Mouse (Mus musculus) kidney, adult 9 months (tissue): ENCODE measurements around the gene Raet1e.
"Not testable (repeated sequence)": the region's sequence is repeated elsewhere in the genome, so short reads cannot be mapped to it uniquely, and the experiment has no call there.

ENCODE experiments used
- DNase-seq: peaks from one replicate; pipeline ENCODE4 v3.0.0; 2022

The Raet1e gene

DNA sequence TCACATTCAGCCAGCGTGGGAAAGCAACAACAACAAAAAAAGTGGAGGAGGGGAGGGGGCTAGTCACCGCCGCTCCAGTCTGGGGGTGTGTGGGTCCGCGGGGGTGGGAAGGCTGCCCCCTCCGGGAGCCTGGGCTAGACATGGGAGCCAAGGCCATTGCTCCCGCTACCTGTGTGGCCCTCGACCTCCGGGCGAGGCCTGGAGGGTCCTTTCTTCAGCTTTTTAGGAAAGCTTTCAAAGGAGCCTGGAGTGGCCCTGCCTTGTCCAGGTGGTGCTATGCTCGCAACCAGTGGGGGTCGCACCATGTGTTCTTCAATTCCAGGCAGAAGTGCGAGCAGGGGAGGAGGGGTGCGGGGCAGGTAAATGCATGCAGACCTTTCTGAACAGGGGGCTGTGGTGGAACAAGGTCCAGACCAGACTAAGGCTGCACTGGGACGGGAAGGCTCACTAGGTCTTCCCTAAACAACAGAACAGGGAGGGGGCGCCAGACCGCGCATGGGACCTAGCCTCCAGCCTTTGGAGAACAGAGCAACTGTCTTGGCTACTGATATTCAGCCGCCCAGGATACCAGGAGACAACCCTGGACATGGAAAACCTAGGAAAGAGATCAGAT lies 116.2 kb downstream of the Raet1e start:
- no peak for DNase-seq

DNA sequence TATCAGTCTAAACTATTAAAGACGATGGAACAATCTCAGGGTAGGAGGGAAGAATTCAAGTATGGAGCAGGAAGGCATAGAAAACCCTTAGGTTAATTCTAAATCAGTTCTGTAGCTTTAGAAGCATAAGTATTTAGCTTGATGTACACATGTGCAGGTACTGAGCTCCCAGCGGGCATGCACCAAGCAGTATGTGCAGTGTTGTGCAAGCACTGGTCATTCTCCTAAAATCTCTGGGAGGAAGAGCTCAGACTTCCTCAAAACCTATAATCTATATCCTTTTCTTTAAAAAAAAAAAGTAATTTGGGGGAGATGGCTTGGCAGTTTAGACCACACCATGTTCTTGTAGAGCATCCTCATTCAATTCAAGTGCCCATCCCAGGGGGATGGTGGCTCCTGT lies 120.1 kb downstream of the Raet1e start:
- not testable (repeated sequence) for DNase-seq

DNA sequence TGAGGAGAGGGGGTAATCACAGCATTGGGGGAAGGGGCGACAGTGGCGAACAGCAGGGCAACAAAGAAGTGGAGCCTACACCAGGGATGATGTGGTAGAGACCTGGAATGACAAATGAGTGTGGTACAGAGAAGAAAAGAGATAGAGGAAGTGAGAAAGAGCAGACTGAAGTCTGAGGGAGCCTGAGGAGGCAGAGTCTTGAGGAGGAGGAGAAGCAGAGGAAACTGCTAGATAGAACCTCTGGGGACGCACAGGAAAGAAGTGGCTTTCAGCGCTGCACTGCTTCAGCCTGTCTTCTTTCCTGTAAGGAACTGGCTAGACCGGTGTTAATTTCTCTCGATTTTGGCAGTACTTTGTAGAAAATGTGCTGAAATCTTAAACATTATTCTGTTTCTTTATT lies 124.4 kb downstream of the Raet1e start:
- no peak for DNase-seq

DNA sequence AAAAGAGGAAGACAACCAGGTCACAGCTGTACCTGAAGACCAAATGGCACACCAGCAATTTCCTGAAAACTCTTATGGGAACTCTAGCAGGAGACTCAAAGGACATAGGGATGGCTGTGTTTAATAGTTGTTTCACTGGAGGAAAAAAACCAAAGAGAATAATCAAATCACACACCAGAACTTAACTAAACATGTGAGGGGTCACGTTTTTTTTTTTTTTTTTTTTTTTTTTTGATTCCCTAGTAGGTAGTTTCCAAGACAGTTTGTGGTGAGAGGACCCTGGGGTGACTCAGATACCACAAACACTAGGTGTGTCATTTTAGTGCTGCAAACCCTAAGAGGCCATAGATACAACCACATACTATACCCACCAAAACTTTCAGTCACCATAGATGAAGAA lies 137.3 kb downstream of the Raet1e start:
- DNase-seq: no peak

DNA sequence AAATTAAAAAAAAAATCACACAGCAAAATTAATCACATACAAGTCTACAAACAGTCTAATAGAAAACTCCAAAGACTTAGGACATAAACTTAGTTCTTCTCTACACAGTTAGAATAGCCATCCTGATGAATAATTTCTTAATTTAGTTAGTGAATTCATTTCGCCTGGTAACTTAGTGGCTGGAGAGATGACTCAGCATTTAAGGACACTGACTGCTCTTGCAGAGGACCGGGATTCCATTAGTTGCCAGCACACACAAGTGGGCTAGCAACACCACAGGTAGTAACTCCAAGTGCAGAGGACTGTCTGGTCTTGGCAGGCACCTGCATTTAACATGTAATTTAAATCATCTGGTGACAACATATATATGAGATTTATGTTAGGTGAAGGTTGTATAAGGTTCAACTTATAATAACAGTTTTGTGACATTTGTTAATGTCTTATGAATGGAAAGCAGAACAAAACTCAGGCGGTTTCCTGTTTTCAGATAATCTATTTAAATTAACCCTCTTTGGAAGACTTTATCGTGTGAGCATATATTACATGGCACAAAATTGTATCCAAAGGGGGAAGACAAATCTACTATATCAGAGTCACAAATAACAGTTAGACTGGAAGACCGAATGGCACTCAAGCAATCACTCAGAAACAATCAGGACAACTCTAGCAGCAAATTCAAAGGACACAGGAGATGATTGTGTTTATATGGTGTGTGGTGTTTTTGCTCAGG lies 138.8 kb downstream of the Raet1e start:
- DNase-seq: no peak

DNA sequence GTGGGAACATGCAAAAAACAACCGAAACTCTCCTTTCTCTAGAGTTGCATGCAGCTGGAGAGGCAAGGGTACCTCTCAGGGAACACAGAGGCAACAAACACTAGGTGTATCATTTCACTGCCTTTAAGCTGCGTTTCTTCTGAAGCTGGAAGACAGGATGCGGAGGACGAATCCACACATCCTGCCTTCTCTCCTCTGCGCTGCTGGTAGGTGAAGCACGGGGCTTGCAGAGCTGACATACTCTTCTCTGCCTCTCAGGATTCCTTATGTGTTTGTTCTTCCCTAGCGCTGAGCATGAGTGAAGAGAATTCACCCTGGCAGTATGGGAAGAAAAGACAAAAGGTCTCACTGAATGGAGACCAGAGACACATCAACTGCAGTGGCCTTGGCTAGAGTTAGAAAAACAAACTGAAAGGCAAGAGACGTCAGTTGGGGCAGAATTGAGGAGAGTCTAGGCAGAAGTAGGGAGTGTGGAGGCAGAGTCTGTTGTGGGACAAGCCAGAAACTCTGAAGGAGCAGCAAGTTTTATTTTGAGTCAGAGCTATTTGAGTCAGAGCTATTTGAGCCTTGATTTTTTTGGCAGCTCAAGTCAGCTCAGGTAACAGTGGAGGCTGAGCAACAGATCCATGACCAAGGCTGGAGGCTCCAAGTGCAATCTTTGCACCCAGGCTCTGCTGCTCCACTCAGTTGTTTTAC lies 139.5 kb downstream of the Raet1e start:
- no peak for DNase-seq

DNA sequence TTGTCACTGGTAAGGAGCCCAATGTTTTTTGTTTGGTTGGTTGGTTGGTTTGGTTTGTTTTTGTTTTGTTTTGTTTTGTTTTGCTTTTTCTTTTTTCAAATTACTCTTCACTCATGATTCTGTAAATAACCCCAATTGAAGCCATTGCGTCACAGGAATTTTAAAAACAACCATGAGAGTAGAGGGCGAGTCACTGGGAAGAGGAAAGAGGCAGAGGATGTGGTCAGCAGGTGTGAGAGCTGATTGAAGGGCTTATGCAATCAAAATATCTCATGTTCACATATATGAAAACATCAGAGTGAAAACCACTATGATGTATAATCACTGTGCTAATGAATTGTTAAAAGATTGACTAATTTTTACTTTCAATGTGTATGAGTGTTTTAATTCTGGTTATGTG lies 141.0 kb downstream of the Raet1e start:
- no peak for DNase-seq

DNA sequence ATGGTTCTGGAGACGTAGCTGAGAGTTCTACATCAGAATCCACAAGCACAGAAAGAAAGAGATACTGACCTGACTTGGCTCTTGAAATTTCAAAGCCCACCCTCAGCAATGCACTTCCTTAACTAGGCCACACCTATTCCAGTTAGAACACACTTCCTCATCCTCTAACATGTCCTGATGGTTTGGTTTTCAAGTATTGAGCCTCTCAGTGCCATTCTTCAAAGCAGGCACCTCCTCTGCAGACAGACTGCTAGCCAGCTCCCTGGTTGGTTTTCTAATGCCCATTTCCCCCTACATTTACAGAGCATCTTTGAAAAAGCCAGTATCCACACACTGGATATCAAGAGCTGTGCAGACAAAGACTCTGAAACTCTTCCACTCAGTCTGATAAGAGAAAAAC lies 143.3 kb downstream of the Raet1e start:
- no peak for DNase-seq

DNA sequence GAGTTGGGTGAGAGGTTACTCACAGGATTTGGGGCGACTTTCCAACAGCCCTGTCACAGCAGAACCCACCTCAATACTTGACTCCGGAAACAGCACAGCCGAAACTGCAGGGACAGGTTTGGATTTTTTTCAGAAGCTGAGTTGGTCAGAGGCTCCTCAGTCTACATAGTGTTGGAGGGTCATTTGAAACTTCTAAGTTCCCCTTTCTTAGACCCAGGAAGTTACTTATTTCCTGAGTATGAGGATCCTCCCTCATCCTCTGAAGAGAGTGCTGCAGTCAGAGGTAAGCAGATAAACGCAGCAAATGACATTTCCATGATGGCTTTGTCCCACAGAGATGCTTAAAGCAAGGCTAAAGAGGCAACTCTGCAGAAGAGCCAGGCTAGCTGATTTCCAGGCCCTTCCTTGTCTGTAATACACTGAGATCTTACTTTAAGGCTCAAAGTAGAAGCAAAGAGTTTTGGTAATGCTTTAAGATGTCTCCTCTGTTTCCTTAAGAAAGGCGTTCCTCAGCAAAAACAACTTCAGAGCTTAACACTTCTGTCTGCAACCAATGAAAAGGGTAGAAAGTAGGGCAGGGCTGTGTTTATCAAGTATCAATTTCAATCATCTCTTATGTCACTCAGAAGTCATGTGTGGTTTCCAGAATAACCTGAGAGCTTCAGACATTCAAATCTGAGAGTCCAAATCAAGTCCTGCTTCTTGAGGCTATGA lies 144.1 kb downstream of the Raet1e start:
- no peak for DNase-seq

DNA sequence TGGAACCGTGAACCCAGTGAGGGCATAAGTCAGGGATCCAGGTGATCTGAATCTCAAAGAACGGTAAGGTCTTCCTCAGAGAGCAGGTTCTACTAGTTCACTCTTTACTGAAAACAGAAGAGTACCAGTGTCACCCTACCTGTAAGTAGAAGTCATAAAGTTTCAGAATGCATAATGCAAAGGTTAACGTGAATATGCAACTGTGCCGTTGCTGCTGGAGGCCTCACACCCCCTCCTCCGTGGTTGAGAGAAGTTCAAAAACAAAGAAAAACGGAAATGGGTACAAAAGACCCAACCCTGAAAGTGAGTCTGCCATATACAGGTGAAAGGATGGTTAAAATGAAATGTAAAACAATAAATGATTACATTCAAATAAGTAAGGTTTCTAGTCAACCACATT lies 145.4 kb downstream of the Raet1e start:
- DNase-seq: no peak

DNA sequence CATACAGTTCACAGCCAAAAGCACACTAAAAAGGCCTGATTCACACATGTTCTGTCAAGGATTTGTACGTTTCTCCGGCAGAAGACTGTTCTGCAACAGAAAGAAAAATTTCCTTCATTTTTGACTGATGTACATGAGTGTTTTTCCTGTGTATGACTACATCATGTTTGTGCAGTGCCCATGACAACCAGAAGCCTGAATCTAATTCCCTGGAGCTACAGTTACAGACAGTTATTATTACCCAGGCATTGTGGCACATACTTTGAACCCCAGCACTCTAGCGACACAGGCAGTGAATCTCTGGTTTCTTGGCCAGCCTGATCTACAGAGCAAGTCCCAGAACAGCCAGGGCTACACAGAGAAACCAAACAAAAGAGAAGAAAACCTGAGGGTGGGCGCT lies 147.4 kb downstream of the Raet1e start:
- DNase-seq: no peak

DNA sequence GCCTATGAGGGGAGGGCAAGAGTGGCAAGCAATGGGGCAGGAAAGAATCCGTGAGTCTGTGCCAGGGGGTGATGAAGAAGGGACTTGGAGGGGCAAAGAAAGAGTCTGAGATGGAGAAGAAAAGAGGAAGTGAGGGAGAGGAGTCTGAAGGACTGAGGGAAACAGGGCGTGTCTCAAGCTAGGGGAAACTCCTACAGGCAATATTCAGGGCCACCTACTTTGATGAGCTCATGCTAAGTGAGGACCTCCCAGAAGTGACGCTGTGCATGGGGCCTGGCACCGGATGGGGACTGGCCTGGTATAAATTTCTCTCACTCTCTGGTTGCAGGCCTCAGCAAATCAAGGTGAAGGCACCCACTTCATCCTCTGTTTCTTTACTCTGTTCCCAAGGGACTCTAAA lies 148.1 kb downstream of the Raet1e start:
- no peak for DNase-seq

DNA sequence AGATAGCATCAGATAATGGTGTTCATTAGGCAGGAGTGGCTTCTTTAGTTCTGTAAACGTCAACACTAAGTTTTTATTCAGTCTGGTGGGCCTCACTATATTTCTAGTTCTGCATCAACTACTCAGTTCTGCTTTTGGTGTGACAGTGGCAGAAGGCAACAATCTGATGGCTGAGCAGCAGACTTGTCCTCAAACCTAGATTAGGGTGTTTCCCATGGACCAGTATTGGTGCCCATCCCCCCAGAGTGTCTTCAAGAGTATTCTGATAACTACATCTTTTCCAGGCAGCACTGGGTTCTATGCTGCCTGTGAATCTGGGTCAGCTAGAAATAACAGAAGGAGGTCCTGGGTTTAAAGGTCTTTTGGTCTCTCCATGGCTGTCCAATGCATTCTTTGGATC lies 149.9 kb downstream of the Raet1e start:
- DNase-seq: no peak

DNA sequence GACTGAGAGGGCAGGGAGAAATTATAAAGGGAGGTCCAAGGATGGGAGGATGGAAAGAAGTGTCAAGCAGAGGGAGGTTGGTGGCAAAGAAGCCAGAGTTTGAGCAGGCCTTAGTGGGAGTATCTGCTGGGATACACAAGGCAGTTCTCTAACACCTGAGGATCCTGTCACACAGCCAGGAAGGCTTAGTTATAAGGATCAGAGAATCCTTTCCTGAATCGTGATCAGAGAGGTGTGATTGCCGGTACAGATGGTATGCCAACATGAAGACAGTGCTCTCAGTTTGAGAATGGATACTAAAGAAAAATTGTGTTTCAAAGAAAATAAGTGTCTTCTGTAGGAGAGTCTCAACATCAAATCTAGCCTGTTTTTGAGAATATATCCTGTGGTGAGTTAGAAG lies 164.5 kb downstream of the Raet1e start:
- DNase-seq: no peak

DNA sequence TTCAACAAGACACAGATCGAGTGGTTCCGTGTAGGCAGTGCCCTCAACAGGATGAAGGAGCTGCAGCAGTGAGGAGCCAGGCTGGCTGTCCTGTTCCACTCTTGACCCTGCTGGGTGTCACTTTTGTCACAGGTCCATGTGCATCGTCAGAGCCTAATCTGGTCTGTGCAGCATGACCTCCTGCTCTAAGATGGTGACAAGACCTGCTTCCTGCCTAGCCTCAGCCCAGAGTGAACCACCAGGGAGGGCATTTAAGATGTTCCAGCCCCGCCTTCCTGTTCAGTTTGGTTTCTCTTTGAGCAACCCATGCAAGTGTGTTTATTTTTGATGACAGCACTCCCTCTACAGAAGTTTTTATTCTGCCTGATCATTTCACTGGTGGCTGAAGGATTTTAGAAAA lies 187.4 kb downstream of the Raet1e start:
- not testable (repeated sequence) for DNase-seq

DNA sequence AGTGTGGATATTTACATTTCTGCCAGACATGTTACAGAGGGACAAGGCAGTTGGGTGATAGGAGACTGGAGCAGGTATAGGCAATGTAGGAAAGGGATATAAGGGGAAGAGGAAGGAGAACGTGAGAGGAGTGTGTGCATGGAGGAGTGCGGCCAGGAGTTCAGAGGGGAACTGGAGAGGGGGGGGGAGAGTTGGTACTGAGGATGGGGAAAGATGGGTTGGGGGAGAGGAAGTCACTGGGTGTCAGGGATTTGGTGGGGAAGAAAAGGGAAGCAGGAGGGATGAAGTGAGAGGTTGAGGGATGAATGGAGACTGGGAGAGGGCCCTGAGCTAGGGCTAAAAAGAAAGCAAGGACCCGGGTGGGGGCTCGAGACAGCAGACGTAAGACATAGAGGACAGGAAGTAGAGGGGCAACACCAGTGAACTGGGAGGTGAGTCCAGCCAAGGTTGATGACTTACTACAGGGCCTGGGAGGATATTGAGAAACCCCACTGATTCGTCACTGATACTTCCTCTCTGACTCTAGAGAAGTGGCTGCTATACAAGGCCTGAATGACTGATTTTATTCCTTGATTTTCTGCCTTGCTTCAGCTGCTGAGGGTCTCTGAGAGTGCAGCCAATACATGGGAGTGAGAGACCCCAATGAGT lies 195.3 kb downstream of the Raet1e start:
- DNase-seq: not testable (repeated sequence)

DNA sequence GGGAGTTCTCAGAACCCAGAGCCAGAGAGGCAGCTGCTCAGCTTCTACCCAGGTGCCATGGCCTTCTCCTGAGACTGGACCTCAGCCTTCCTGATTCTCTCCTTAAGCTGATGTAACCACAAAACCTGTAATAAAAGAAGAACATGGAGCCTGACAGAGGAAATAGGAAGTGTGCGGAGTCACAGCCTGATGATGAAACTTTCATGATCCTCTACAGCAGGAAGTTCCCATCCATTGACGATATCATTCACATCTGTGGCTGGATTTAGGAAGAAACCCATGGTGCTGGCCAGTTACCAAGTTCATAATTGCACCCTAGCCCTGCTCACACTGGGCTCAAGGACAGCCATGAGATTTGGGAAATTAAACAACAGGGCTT lies 195.8 kb downstream of the Raet1e start:
- DNase-seq: not testable (repeated sequence)

DNA sequence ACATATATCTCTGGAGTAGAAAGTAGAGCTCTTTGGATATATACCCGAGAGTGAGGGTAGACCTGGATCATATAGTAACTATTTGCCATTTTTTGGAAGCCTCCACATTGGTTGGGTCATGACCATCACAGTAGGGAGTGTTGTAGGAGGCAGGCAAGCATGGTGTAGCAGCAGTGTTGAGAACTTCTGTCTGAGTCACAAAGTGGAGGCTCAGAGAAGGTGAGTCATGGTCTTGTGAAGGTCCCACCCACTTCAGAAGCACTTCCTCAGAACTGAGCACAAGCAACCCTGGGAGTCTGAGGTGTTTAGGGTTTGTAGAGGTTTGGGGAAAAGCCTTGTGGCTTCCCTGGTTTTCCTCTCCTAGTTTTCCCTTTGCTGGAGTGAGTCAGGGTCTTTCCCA lies 199.0 kb downstream of the Raet1e start:
- DNase-seq: not testable (repeated sequence)

DNA sequence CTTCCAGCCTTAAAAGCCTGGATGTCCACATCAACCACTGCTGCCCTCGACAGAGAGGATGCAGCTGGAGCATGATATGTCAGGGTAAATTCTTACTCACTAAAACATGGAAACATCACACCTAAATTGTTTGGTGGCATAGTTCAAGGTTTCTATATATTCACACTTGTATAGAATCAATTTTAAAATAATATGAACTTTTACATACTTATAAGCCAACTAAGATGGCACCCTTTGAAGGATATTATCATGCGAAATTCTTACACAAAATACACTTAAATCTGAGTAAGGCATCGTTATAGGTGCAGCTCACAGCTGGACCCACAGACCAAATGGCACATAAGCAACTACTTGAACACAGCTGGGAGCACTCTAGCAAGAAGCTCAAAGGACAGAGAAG lies 201.9 kb downstream of the Raet1e start, which contains the start of gene Raet1d:
Gene Raet1d (plus strand): TSS at position 301 of the 400 bp plus-strand sequence.
- not testable (repeated sequence) for DNase-seq

DNA sequence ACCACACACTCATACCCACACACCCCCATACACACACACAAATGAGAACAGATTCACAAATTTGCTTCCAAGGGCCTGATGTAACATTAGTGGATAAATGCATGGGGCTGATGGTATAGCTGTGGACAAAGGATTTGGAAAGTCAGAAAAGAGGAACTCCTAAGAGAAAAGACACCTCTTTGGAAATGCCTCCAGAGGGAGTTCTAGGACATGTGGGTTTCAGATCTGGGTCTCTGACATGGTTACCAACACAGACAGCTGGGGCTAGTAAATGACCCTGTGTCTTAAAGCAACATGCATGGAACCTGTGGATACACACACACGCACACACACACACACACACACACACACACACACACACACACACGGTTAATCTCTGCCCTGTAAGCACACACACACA lies 202.6 kb downstream of the Raet1e start:
- not testable (repeated sequence) for DNase-seq

DNA sequence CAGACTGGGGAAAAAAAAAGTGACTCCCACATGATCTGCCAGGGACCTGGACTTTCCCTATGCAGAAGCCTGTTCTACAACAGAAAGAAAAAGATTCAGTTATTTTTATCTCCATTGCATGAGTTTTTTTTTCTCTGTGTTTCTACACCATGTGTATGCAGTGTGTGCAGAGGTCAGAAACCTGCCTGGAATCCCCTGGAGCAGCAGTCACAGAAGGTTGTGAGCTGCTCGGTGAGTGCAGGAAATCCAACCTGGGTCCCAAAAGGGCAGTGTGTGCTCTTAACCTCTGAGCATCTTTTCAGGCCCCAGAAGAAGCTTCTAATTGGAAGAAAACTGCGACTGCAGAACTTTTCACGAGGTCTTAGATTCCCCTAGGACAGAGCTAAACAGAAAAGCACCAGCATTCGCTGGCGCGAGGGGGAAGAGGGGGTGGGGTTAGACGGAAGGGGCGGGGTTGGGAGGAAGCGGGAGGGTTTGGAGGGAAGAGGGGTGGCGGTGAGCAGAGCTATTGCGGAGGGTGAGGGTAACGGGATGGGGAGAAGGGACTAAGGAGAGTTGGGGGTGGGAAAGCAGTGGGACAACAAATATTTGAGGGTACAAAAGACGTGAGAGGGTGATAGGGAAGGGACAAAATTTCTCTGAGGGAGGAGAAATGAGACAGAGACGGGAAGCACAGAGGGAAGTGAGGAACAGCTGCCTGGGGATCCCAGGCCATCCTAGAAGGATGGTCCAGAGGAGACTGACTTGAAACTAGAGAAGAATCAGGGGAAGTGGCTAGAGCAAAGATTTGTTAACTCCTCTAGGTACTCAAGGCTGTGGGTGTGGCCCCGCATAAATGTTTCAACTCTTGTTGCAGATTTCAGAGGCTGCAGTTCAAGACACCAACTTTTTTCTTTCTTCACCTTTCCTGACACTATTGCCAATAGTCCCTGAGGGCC lies 203.3 kb downstream of the Raet1e start:
- DNase-seq: not testable (repeated sequence)

DNA sequence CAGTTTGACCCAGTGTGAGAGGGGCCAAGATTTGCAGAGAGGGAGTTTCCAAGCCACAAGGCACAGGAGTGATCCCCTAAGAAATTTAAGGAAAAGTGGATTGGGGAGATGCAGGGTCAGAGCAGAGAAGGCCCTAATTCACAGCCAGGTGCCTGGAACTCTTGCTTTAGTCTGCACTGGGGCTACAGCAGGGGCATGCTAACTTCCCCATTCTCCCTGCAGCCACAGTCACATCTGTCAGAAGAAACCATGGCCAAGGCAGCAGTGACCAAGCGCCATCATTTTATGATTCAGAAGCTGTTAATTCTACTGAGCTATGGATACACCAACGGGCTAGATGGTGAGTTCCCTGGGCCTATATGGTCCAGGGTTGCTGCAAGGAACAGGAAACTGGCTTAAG lies 204.1 kb downstream of the Raet1e start:
- not testable (repeated sequence) for DNase-seq
